Mouse (Mus musculus) telencephalon, adult 2 months (tissue): ENCODE results near the gene Myo5c.

Experiments used
- DNase-seq: peaks from one replicate; pipeline ENCODE4 v3.0.0-alpha.2; 2011; ENCODE audit warnings: low read depth, low spot score

Myo5c gene

DNA sequence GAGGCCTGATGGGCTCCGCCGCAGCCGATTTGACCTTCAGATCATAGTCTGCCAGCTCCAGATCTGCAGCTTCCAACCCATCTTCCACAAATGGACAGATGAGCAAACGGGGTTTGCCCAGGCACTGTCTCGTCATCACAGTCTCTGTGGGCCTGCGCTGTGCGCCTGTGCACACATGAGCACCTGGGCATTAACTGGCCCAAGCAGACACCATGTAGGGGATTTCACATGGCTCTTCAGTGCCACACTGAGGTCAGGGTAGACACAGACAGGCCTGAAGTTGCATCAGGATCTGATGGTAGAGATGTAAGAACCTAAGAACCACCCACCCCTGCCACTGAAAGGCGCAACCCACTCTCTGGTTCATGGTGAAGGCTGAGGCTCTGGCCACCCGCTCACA, 43.2 kb downstream of the Myo5c start:
- DNase-seq: no peak

GRCm38 (mm10) chr9:75280814-75281213, 49.0 kb downstream of the Myo5c start:
- DNase-seq: no peak

GRCm38 (mm10) chr9:75282179-75282578, 50.4 kb downstream of the Myo5c start:
- no peak for DNase-seq

DNA sequence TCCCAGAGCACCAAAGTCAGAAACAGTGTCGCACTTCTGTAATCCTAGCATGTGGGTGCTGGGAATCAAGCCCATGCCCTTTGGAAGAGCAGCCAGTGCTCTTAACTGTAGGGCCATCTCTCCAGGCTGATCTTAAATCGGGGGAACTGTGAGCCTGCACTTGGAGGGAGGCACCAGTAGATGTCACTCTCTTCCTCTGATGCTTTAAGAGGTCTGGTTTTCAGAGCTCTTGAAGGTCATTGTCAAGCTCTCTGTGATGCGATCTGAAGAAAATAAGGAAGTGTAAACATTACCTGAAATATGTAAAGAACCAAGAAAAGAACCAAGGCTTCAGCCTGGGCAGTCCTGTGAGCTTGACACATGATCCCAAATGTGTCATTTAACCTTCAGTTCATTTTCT, 51.0 kb downstream of the Myo5c start:
- DNase-seq: peak; percentile 75

DNA sequence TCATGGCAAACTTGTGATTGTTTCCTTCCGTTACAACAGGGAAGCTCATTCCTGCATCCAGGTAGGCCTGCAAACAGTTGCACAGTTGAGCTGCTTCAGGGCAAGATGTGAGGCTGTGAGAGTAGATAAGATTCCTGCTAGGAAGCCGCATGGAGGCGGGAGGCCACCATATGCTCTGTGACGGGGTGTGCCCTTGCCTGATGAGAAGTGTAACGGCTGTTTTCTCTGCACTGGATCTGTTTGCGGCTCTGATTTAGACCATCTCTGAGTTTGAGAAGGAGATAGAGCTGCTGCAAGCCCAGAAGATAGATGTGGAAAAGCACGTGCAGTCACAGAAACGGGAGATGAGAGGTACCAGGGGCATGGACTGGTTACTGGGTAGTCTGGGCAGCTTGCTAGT, 51.8 kb downstream of the Myo5c start:
- no peak for DNase-seq

- no peak for DNase-seq
These were observed 53.5 kb downstream of the Myo5c start for GRCm38 (mm10) chr9:75285363-75285762.

- DNase-seq: no peak
These were observed 55.8 kb downstream of the Myo5c start for GRCm38 (mm10) chr9:75287636-75288035.

DNA sequence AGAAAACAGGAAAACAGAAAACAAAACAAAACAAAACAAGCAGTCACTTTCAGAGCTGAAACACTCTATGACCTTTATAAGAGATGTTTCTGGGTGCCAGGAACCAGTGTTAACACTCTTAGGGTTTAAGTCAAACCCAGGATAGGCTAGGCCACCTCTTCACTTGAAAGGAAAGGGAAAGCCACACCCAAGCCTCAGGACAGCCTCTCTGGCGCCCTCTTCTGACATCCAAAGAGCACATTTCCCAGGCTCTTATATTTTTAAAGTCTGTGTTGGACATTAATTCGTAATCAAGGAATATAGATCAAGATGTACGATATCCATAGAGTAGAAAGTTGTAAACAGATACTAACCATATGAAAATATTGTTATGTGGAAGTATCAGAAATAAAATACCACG, 57.7 kb downstream of the Myo5c start:
- no peak for DNase-seq

GRCm38 (mm10) chr9:75299342-75299741, 67.5 kb downstream of the Myo5c start:
- no peak for DNase-seq

DNA sequence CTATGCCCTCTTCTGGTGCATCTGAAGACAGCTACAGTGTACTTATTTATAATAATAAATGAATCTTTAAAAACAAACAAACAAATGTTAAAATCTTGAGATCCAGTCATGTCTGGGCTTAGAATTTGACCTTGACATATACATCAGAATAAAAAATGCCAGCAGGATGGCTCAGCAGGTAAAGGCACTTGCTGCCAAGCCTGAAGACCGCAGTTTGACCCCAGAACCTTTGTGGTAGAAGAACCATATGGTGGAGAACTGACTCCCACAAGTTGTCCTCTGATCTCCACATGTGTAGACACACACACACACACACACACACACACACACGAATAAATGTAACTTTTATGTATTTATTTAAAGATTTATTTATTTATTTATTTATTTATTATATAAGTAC, 71.2 kb downstream of the Myo5c start:
- no peak for DNase-seq

DNA sequence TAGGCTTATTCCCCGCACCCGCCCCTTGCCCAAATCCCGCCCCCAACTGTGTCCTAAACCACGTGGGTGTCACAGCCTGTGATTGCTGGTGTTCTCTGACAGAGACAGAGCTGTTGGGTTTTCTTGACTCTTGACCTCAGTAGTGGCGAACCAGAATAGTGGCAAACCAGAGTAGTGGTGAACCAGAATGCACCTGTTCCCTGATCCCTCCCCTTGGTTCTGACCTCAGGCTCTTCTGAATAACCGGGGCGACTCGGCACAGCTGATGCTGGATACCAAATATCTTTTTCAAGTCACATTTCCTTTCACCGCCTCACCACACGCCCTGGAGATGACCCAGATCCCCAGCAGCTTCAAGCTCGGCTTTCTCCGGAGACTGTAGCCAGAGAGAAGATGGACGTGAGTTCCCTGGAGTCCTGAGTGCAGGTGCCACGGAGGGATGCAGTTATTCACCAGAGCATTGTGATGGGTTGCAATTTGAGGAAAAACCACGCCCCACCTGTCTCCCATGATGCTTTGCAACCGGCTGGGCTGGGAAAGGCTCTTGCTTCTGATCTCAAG, 72.0 kb downstream of the Myo5c start:
- no peak for DNase-seq

DNA sequence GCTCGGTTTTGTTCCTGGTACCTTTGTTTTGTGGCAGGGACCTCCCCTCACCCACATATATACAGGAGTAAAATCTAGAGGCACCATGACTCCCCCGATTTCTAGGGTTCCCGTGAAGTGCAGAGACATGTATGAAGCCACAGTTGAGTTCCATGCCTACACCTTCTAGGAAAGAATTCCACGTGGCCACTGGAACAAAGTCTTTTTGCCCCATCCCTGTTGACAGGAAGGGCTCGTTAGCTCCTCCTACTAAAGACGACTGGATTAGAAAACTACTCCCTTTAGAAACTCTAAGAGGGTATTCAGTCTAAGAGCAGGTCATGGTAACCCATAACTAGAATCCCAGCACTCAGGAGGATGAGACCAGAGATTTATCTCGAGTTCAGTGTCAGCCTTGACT, 72.5 kb downstream of the Myo5c start:
- DNase-seq: no peak

DNA sequence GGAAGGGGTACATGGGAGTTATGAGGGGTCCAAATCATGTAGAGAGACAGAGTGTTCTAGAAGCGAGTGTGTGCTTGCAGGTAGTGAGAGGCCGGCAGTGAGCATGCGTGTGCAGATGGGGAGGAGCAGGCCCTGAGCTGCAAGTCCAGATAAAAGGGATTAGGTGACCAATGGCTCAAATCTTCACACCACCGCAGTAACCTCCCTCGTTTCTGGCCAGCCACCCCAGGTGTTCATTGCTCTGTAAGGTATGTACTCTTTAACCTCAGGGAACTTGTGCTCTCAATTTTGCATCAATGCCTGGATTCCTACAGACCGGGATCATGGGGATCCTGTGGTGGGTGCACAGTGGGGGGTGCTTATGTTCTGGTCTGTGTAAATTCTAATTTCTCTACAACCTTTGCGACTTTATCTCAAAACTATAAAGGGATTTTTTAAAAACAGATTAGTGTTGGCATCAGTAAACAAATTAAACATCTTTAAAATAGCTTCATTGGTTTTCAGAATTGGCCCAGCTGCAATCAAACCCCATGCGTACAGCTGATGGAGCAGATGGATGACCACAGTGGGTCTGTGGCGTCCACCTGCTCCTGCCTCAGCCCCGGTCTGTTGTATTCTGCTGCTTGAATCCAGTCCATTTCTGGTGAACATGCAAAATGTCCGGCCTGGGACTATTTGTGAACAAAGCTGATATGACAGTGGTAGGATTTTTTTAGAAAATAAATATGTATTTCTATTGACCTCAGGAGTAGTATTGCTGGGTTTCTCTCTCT, 74.5 kb downstream of the Myo5c start, which contains the start of gene Gnb5:
TSS of gene Gnb5 (plus strand) at position 163 of the 773 bp plus-strand sequence.
- DNase-seq: no peak

DNA sequence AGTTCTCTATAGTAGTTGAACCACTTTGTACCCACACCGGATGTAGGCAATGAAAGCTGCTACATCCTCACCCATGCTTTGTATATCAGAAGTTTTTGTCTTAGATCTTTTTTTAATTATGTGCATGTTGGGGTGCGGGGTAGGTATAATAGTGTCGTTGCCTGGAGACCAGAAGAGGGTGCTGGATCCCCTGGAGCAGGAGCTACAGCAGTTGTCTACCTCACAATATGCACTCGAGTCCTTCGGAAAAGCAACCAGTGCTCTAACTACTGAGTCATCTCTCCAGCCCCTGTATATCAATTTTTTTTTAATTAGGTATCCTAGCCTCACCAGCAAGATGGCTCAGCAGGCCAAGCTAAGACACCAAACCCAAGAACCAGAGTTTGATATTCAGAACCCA, 75.2 kb downstream of the Myo5c start:
- no peak for DNase-seq

DNA sequence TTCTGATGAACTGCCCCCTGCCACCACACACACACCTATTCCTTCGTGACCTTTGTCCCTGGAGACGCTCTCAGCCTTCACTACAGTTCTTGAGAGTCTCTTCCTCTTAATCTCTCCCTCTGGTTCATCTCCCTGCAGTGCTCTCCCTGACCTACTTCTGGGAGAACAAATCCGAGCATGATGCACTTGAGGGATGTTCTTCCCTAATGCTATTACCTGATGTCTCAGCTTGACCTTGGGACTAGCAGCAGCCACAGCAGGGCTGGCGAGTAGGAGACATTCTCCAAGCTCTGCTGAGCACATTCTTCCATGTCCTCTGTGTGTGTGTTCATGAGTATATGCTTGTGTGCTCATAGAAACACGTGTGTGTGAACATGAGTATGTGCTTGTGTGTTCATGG, 76.8 kb downstream of the Myo5c start:
- no peak for DNase-seq

- DNase-seq: no peak
These were observed 80.2 kb downstream of the Myo5c start for GRCm38 (mm10) chr9:75312008-75312407.

DNA sequence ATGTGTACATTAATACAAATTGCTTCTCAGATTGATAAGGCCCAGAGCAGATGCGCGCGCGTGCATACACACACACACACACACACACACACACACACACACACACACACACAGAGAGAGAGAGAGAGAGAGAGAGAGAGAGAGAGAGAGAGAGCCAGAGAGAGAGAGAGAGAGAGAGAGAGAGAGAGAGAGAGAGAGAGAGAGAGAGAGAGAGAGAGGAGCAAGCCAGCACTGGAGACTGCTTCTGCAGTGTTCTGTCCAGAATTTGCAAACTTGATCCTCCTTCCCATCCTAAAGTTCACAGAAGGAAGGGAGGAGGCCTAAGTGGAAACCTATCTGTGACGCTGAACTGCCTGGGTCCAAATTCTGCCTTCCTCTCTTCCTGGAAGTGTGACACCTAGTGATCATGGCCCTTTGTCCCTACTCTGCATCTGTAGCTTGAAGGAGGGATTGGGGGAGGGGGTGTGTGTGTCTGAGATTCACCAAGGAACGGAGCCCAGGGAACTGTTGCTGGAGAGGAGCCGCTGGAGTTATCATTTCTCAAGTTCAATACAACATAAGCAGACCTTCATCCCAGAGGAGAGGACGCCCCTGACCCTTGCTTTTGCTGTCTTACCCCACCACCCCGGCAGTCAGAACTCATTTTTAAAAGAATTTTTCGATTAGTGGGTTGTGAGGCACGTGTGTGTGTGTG, 81.5 kb downstream of the Myo5c start:
- DNase-seq: no peak

GRCm38 (mm10) chr9:75313832-75314516, 82.2 kb downstream of the Myo5c start:
- no peak for DNase-seq

DNA sequence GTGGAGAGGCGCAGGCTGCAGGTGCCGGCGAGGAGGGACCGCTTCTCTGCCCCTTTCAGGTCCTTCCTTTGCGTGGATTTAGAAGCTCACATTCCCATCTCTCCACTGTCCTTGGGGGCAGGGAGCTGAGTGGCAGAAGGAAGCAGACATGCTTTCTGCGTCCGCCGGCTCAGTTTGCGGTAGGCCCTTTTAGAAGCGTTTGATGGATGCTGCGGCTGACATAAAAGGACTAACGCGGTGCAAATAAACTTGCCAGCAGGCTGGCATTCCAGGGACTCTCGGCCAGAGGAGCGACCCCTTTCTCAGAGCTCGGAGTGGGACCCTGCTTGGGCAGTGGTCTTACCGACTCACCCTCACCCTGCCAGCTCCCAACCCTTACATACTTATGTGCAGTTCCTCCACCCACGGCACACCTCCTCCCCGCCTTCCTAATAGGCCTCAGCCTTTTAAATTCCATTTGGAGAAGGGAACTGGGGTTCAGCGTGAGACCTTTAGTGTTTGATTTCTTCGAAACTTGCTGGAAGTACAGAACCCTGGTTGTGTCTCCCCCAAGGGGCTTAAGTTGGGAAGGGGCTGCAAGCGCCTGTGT, 82.8 kb downstream of the Myo5c start:
- no peak for DNase-seq

DNA sequence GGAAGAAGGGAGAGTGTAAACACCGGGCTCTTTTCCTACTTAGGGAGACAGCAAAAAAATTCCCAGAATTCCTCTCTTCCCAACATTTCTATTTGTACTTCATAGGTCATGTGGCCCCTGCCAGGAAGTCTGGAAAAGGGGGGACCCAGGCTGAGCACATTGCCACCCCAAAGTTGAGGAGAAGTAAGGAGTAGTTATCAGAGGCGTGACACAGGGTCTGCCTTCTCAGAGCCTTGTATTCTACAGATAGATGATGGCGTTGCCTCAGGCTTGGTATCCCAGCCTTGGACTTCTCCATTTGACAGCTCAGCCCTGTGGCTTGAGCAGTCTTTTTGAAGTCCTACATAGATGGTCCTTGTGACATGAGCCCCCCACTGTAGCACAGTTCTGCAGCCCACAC, 83.4 kb downstream of the Myo5c start:
- no peak for DNase-seq

DNA sequence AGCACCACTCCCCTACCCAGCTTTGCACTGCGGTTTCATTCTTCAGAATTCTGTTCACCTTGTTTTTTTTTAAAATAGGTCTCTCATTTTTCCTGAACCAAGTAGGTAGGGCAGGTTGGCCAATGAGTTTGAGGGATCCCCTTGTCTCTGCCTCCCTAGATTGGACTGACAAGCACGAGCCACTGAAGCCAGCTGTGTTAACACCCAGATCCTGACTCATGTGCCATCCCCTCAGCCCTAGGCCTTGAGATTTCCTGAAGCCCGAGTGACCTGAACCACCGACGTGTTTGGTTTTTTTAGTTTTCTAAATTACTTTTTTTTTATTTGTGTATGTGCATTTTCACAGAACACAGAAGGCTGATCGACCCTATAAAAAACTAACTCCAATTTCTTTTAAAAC, 85.0 kb downstream of the Myo5c start:
- DNase-seq: no peak

GRCm38 (mm10) chr9:75318196-75318595, 86.4 kb downstream of the Myo5c start:
- DNase-seq: no peak
